Mouse (Mus musculus) right cerebral cortex, postnatal 25 days (tissue): ENCODE results near the gene Lamtor2.

Source experiments
- DNase-seq: peaks from one replicate; pipeline ENCODE4 v3.0.0; 2022

The Lamtor2 gene

DNA sequence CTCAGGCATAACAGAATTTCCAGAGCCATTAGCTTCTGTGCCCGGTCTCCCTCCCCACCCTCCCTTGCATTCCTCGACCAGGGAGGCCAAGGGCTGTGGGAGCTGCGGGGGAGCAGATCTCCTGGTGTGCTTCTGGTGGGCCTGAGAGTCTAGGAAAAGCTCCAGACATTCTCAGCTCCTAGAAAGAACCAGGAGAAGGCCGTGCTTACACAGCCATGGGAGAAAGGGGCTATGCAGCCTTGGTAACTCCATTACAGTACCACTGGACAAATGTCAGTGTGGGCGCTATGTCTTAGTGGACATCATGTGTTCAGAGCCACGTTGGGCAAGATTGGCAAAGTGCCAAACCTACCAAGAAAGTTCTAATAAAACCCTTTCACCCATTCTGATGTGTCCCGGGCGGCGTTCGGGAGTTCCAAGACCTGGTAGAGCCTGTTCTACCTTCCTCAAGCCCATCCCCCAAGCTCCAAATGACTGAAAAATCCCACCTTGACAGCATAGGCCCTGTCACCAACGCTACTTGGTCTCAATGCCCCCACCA lies 50.8 kb downstream of the Lamtor2 start:
- DNase-seq: no peak

GRCm38 (mm10) chr3:88501366-88502030 lies 51.4 kb downstream of the Lamtor2 start:
- no peak for DNase-seq

- DNase-seq: no peak
Observed at GRCm38 (mm10) chr3:88500655-88501365, 52.1 kb downstream of the Lamtor2 start.

GRCm38 (mm10) chr3:88500087-88500486 lies 52.8 kb downstream of the Lamtor2 start:
- DNase-seq: no peak
